Mouse (Mus musculus): ENCODE results near the gene Nup160. TPM values are rescaled to one million over a fixed set of nuclear protein-coding genes. Genes with fewer than 3 reads are reported as not detected.

The Nup160 gene
- polyA plus RNA-seq, 1 experiment from 2014 or later: 30.4 TPM

DNA sequence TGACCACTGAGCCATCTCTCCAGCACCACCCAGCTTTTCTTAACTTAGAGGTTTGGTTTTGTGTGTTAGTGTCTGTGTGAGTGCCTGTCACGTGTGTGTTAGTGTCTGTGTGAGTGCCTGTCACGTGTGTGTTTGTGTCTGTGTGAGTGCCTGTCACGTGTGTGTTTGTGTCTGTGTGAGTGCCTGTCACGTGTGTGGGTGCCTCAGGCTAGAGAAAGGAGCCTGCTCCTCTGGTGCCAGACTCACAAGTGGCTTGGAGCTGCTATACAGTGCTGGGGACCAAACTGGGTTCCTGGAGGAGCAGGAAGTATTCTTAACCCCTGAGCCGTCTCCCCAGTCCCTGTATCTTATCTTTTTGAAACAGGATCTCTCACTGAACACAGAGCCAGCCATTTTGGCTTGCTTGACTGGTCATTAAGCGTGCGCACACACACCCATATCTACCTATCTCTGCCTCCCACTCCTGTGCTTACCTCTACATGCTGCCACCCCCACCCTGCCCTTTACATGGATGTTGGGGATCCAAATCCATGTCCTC, 38.6 kb downstream of the Nup160 start:
- 0 out of 2 replicates have a peak overlapping the region, but pooled peaks have one; percentile 6 for H3K4me3 ChIP-seq (replicated peaks)
- H3K9me3 ChIP-seq (replicated peaks): no peaks in the 10 kb centered on the region
- H3K36me3 ChIP-seq (replicated peaks): peaks cover 90% of the 10 kb centered on the region
- no peaks in the 10 kb centered on the region for H3K27me3 ChIP-seq
- WGBS (ENCODE audit: insufficient replicate concordance): 27% methylated on average over 7 of the region's 7 CpGs
- peak; percentile 98 for ATAC-seq (ENCODE audit: insufficient read depth)
- peak overlapping the region; percentile 90 for H3K27ac ChIP-seq (replicated peaks)
- H3K4me2 ChIP-seq: peak overlapping the region; percentile 48
- peaks cover 20% of the 10 kb centered on the region for H3K4me1 ChIP-seq (replicated peaks)
- H3K9ac ChIP-seq: 0 out of 2 replicates have a peak overlapping the region, but pooled peaks have one; percentile 11

DNA sequence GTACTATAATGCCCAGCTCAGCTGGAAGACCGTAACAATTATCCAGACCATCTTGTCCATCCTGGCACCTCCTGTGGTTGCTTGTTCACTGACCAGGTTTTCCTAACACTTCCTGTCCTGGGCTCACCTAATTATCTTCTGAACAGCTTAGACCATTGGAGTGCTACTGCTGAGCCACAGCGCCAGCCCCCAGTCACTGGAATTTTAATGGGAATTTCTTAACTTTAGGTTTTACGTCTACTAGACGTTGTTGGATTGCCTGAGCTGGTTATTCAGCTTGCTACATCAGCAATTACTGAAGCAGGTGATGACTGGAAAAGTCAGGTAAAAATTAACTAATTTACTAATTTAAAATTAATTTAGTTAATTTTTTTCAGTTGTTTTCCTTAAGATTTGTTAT, 40.4 kb downstream of the Nup160 start:
- WGBS (ENCODE audit: insufficient replicate concordance): 95% methylated on average over 4 of the region's 4 CpGs
- Histone ChIP-seq H3K36me3 (replicated peaks) (peaks cover 88% of the 10 kb centered on the region), H3K27ac (replicated peaks) (no peak overlapping the region)

DNA sequence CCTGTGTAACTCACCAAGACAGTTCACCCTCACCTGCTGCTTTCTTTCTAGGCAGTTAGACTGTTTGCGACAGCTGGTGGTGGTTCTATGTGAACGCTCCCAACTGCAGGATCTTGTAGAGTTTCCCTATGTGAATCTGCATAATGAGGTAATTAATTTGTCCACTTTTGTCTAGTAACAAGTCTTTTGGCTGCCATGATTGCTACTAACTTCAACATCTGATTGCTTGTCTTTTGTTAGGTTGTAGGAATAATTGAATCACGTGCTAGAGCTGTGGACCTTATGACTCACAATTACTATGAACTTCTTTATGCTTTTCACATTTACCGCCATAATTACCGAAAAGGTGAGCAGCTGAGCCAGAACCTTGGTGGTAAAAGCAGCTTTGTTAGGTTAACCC, 40.9 kb downstream of the Nup160 start:
- ATAC-seq (ENCODE audit: insufficient read depth): no peak
- H3K36me3 ChIP-seq (replicated peaks): peaks cover 88% of the 10 kb centered on the region
- no peak overlapping the region for H3K4me3 ChIP-seq (replicated peaks)
- H3K4me2 ChIP-seq: no peak overlapping the region
- peaks cover 20% of the 10 kb centered on the region for H3K4me1 ChIP-seq (replicated peaks)
- no peaks in the 10 kb centered on the region for H3K27me3 ChIP-seq
- no peaks in the 10 kb centered on the region for H3K9me3 ChIP-seq (replicated peaks)
- no peak overlapping the region for H3K27ac ChIP-seq (replicated peaks)
- no peak overlapping the region for H3K9ac ChIP-seq
- WGBS (ENCODE audit: insufficient replicate concordance): 98% methylated on average over 5 of the region's 5 CpGs

More for the DNA sequence above, 40.4 kb downstream of the Nup160 start:
- H3K4me3 ChIP-seq (replicated peaks): no peak overlapping the region
- H3K9me3 ChIP-seq (replicated peaks): no peaks in the 10 kb centered on the region
- peaks cover 20% of the 10 kb centered on the region for H3K4me1 ChIP-seq (replicated peaks)
- H3K4me2 ChIP-seq: no peak overlapping the region
- no peak overlapping the region for H3K9ac ChIP-seq
- no peak for ATAC-seq (ENCODE audit: insufficient read depth)
- no peaks in the 10 kb centered on the region for H3K27me3 ChIP-seq

DNA sequence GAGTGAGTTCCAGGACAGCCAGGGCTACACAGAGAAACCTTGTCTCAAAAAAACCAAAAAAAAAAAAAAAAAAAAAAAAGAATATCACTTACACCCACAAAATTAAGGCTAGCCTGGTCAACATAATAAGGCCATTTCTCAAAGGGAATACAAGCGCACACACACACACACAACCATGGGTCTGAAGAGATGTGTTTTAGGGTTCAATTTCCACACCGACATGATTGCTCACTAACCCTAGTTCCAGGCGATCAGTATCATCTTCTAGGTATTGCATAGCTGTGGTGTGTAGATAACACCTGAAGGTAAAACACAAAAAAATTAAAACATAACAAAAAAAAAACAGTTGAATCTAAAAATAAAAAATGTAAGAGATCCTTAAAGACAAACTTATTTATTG, 49.8 kb downstream of the Nup160 start:
- no peak overlapping the region for H3K4me3 ChIP-seq (replicated peaks)
- 68% methylated on average over 3 of the region's 3 CpGs for WGBS (ENCODE audit: insufficient replicate concordance)
- H3K4me2 ChIP-seq: no peak overlapping the region
- no peak for ATAC-seq (ENCODE audit: insufficient read depth)
- no peak overlapping the region for H3K27ac ChIP-seq (replicated peaks)
- H3K36me3 ChIP-seq (replicated peaks): peaks cover 92% of the 10 kb centered on the region
- H3K27me3 ChIP-seq: no peaks in the 10 kb centered on the region
- H3K9ac ChIP-seq: no peak overlapping the region
- no peaks in the 10 kb centered on the region for H3K4me1 ChIP-seq (replicated peaks)
- no peaks in the 10 kb centered on the region for H3K9me3 ChIP-seq (replicated peaks)

DNA sequence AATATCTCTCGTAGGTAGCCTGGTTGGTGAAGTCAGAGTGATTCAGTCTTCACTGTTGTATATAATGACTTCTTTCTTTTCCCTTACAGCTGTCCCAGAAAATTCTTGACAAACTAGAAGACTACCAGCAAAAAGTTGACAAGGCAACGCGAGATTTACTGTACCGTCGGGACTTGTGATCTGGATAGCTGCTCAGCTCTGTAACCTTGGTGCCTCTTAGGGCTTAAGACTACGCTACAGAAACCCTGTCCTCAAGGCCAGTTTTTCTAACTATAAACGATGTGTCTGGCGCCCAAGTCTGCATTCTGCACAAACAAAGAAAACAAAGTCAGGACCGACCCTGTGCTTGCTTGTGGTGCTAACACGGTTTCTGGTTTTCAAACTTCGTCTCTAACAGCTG, 58.3 kb downstream of the Nup160 start:
- no peak overlapping the region for H3K9ac ChIP-seq
- no peak for ATAC-seq (ENCODE audit: insufficient read depth)
- no peaks in the 10 kb centered on the region for H3K9me3 ChIP-seq (replicated peaks)
- no peak overlapping the region for H3K4me2 ChIP-seq
- WGBS (ENCODE audit: insufficient replicate concordance): 90% methylated on average over 11 of the region's 11 CpGs
- no peak overlapping the region for H3K4me3 ChIP-seq (replicated peaks)
- peaks cover 78% of the 10 kb centered on the region for H3K36me3 ChIP-seq (replicated peaks)
- H3K27me3 ChIP-seq: no peaks in the 10 kb centered on the region
- no peaks in the 10 kb centered on the region for H3K4me1 ChIP-seq (replicated peaks)
- H3K27ac ChIP-seq (replicated peaks): no peak overlapping the region

DNA sequence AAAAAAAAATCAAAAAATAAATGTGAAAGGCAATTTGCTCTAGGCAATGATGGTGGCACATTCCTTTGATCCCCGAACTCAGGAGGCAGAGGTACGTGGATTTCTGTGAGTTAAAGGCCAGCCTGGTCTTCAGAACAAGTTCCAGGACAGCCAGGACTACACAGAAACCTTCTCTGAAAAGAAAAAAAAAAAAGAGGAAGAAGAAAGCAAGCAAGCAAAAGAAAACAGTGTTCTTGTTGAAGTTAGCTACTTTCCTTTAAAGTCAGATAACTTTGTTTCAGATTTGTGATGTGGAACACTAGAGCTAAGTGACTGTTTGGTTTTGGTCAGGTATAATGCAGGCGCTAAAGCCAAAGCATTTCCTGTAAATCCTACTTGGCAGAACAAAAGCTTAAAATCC, 61.8 kb downstream of the Nup160 start:
- no peak for ATAC-seq (ENCODE audit: insufficient read depth)
- 84% methylated on average over 3 of the region's 3 CpGs for WGBS (ENCODE audit: insufficient replicate concordance)
- no peak overlapping the region for H3K9ac ChIP-seq
- H3K27ac ChIP-seq (replicated peaks): no peak overlapping the region
- no peak overlapping the region for H3K4me2 ChIP-seq
- H3K27me3 ChIP-seq: no peaks in the 10 kb centered on the region
- H3K4me3 ChIP-seq (replicated peaks): no peak overlapping the region
- H3K4me1 ChIP-seq (replicated peaks): no peaks in the 10 kb centered on the region
- H3K9me3 ChIP-seq (replicated peaks): no peaks in the 10 kb centered on the region
- peaks cover 43% of the 10 kb centered on the region for H3K36me3 ChIP-seq (replicated peaks)

DNA sequence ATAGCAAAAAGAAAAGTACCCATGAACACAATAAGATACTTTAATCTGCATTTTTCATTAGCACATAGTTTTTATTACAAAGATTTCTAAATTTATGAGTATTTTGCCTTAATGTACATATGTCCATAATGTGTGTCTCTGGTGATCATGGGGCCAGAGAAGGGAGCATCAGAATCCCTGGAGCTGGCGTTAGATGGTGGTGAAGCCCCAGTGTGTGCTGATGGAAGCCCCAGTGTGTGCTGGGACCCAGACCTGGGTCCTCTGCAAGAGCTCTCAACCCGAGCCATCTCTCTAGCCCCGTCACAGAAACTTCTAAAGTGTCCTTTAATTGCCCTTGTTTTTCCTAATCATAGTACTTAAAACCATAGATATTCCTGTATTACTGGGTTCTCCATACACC, 62.3 kb downstream of the Nup160 start:
- no peak for ATAC-seq (ENCODE audit: insufficient read depth)
- H3K9me3 ChIP-seq (replicated peaks): no peaks in the 10 kb centered on the region
- H3K4me3 ChIP-seq (replicated peaks): no peak overlapping the region
- peaks cover 38% of the 10 kb centered on the region for H3K36me3 ChIP-seq (replicated peaks)
- H3K27ac ChIP-seq (replicated peaks): no peak overlapping the region
- H3K9ac ChIP-seq: no peak overlapping the region
- H3K4me1 ChIP-seq (replicated peaks): peaks cover 3% of the 10 kb centered on the region
- 83% methylated on average over 3 of the region's 3 CpGs for WGBS (ENCODE audit: insufficient replicate concordance)
- no peaks in the 10 kb centered on the region for H3K27me3 ChIP-seq
- no peak overlapping the region for H3K4me2 ChIP-seq

DNA sequence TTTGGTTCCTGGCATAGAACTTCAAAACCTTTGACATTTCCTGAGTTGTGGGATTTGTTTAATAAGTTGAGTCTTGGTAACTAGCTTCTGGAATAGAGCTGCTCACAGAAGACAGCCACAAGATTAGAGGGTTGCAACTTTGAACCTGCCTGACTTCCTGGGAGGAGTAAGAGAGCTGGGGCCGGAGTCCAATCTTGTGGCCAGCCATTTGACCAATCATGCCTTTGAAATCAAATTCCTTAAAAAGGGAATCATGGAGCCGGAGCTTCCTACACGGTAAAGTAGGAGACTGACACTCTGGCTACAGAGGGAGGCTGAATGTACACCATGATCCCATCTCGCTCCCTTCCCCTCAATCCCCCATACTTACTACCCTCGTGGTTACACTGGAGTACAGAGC, 62.9 kb downstream of the Nup160 start:
- no peaks in the 10 kb centered on the region for H3K27me3 ChIP-seq
- H3K9me3 ChIP-seq (replicated peaks): no peaks in the 10 kb centered on the region
- no peak overlapping the region for H3K4me2 ChIP-seq
- H3K4me3 ChIP-seq (replicated peaks): no peak overlapping the region
- no peak overlapping the region for H3K9ac ChIP-seq
- peaks cover 9% of the 10 kb centered on the region for H3K4me1 ChIP-seq (replicated peaks)
- WGBS (ENCODE audit: insufficient replicate concordance): 75% methylated on average over 5 of the region's 5 CpGs
- no peak for ATAC-seq (ENCODE audit: insufficient read depth)
- H3K27ac ChIP-seq (replicated peaks): no peak overlapping the region
- peaks cover 32% of the 10 kb centered on the region for H3K36me3 ChIP-seq (replicated peaks)

DNA sequence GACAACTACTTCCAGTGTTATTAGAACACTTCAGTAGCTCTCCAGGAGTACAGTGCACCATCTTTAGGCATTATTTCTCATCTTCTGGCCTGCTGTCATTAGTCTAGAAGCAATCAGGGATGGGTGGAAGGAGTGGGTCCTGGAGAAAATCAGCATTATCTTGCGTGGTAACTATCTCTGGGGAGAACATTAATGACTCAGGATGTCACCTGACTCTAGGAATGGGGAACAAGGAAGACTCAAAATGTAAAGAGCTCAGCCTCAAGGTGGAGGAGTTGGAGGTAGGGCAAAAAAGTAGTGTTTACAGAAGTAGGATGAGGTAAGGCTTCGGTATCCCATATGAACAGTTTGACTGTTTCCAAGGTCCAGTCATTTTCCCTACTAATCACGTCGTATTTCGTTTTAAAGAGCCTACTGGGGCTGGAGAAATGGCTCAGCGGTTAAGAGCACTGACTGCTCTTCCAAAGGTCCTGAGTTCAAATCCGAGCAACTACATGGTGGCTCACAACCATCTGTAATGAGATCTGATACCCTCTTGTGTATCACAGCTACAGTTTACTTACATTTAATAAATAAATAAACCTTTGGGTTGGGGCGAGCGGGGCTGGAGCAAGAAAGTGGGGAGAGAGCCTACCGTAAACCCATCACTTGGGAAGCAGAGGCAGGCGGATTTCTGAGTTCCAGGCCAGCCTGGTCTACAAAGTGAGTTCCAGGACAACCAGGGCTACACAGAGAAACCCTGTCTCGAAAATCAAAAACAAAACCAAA, 67.5 kb downstream of the Nup160 start:
- Histone ChIP-seq H3K4me3 (replicated peaks) (peak overlapping the region; percentile 97), H3K9ac (peak overlapping the region; percentile 35; the same call in 1 of the 2 replicates), H3K36me3 (replicated peaks) (peaks cover 19% of the 10 kb centered on the region), H3K4me2 (peak overlapping the region; percentile 76), H3K9me3 (replicated peaks) (no peaks in the 10 kb centered on the region), H3K27me3 (no peaks in the 10 kb centered on the region), H3K27ac (replicated peaks) (peak overlapping the region; percentile 79), H3K4me1 (replicated peaks) (peaks cover 31% of the 10 kb centered on the region)
- no peak for ATAC-seq (ENCODE audit: insufficient read depth)
- WGBS (ENCODE audit: insufficient replicate concordance): 49% methylated on average over 12 of the region's 12 CpGs

DNA sequence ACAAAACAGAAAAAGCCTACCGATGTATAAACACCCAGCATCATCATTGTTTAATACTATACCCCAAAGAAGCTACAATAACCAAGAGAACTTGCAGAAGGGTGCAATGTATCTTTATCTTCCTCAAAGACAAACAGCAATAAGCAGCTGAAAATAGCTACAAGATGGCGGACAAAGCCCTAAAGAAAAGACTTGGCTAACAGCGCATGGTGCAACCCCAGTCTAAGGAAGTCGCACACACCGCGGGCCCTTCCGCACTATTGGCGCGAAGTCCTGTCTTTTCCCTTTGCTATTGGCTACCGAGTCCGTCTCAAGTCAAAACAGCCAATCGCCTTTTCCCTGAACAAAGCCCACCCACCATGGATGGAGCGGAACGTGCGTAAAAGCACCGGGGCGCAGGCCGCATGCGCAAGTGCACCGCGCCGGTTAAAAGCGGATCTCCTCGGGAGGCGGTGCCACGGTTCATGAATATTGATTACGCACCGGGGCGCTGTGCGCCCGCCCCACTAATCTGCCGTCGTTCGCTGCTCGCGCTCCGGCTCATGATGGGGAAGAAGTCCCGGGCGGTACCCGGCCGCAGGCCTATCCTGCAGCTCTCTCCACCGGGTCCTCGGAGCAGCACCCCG, 68.2 kb downstream of the Nup160 start, which contains the start of gene Fnbp4:
Fnbp4 (plus strand) TSS at position 318 of the 626 bp plus-strand sequence.
- H3K27me3 ChIP-seq: no peaks in the 10 kb centered on the region
- H3K4me2 ChIP-seq: peak within 1 kb of the TSS; percentile 76
- H3K4me3 ChIP-seq (replicated peaks): peak within 1 kb of the TSS; percentile 97
- no peaks in the 10 kb centered on the region for H3K9me3 ChIP-seq (replicated peaks)
- peaks cover 26% of the 10 kb centered on the region for H3K36me3 ChIP-seq (replicated peaks)
- H3K27ac ChIP-seq (replicated peaks): peak within 1 kb of the TSS; percentile 97
- ATAC-seq (ENCODE audit: insufficient read depth): peak; percentile 97
- peak within 1 kb of the TSS; percentile 98 for H3K9ac ChIP-seq
- under 1% methylated on average over 44 of the region's 44 CpGs for WGBS (ENCODE audit: insufficient replicate concordance)
- H3K4me1 ChIP-seq (replicated peaks): peaks cover 38% of the 10 kb centered on the region
